Mouse (Mus musculus): ENCODE measurements around the gene 9330159F19Rik. TPM values are rescaled to one million over a fixed set of nuclear protein-coding genes. Genes with fewer than 3 reads are reported as not detected.

9330159F19Rik gene
- 3.5 and 5.1 TPM in 2 replicates for polyA plus RNA-seq (2016; fragmentation: Nextera tagmentation; extraction: Ambion mirVana)

GRCm38 (mm10) chr10:29211453-29211852 lies at the start of gene 9330159F19Rik:
9330159F19Rik (plus strand) TSS chr10:29211606.
- Histone ChIP-seq H3K4me1 (replicated peaks) (peaks cover 10% of the 10 kb centered on the region; the same call in 1 of the 2 replicates), H3K27me3 (ENCODE audit: insufficient read depth, poor library complexity, severe bottlenecking) (no peaks in the 10 kb centered on the region), H3K27ac (no peak within 1 kb of the TSS), H3K9me3 (no peaks in the 10 kb centered on the region), H3K36me3 (peaks cover 3% of the 10 kb centered on the region; the same call in 1 of the 2 replicates), H3K4me3 (no peak within 1 kb of the TSS)
- DNase-seq (ENCODE audit: low spot score), result peak; percentile 50
- 15% methylated on average over 4 of the region's 4 CpGs for WGBS

- no peaks in the 10 kb centered on the region for H3K9me3 ChIP-seq
- H3K36me3 ChIP-seq, result peaks cover 90% of the 10 kb centered on the region
- no peak overlapping the region for H3K4me3 ChIP-seq
- no peak for DNase-seq (ENCODE audit: low spot score)
- H3K27me3 ChIP-seq (ENCODE audit: insufficient read depth, poor library complexity, severe bottlenecking), result no peaks in the 10 kb centered on the region
- H3K27ac ChIP-seq, result no peak overlapping the region
- WGBS, result 91% methylated on average over 2 of the region's 2 CpGs
- H3K4me1 ChIP-seq (replicated peaks), result no peaks in the 10 kb centered on the region
Observed at GRCm38 (mm10) chr10:29161664-29162063, 49.7 kb upstream of the 9330159F19Rik start.

GRCm38 (mm10) chr10:29173778-29174177 lies 37.6 kb upstream of the 9330159F19Rik start:
- no peaks in the 10 kb centered on the region for H3K4me1 ChIP-seq (replicated peaks)
- WGBS, result 90% methylated on average over 2 of the region's 2 CpGs
- H3K27ac ChIP-seq, result no peak overlapping the region
- no peak for DNase-seq (ENCODE audit: low spot score)
- no peak overlapping the region for H3K4me3 ChIP-seq
- H3K36me3 ChIP-seq, result peaks cover 86% of the 10 kb centered on the region
- peaks cover 10% of the 10 kb centered on the region for H3K9me3 ChIP-seq
- no peaks in the 10 kb centered on the region for H3K27me3 ChIP-seq (ENCODE audit: insufficient read depth, poor library complexity, severe bottlenecking)

GRCm38 (mm10) chr10:29175656-29176055 lies 35.8 kb upstream of the 9330159F19Rik start:
- no peak overlapping the region for H3K4me3 ChIP-seq
- peaks cover 81% of the 10 kb centered on the region for H3K36me3 ChIP-seq
- H3K4me1 ChIP-seq (replicated peaks), result no peaks in the 10 kb centered on the region
- 80% methylated on average over 3 of the region's 3 CpGs for WGBS
- no peaks in the 10 kb centered on the region for H3K27me3 ChIP-seq (ENCODE audit: insufficient read depth, poor library complexity, severe bottlenecking)
- H3K27ac ChIP-seq, result no peak overlapping the region
- peaks cover 10% of the 10 kb centered on the region for H3K9me3 ChIP-seq
- no peak for DNase-seq (ENCODE audit: low spot score)

- no peaks in the 10 kb centered on the region for H3K4me1 ChIP-seq (replicated peaks)
- no peak overlapping the region for H3K4me3 ChIP-seq
- 89% methylated on average over 4 of the region's 4 CpGs for WGBS
- no peak overlapping the region for H3K27ac ChIP-seq
- peaks cover 81% of the 10 kb centered on the region for H3K36me3 ChIP-seq
- DNase-seq (ENCODE audit: low spot score), result no peak
- H3K9me3 ChIP-seq, result no peaks in the 10 kb centered on the region
- H3K27me3 ChIP-seq (ENCODE audit: insufficient read depth, poor library complexity, severe bottlenecking), result no peaks in the 10 kb centered on the region
Observed at GRCm38 (mm10) chr10:29176881-29177280, 34.5 kb upstream of the 9330159F19Rik start.

GRCm38 (mm10) chr10:29178003-29178402 lies 33.4 kb upstream of the 9330159F19Rik start:
- H3K4me1 ChIP-seq (replicated peaks), result no peaks in the 10 kb centered on the region
- no peak for DNase-seq (ENCODE audit: low spot score)
- no peak overlapping the region for H3K27ac ChIP-seq
- WGBS, result 57% methylated on average over 2 of the region's 2 CpGs
- H3K4me3 ChIP-seq, result no peak overlapping the region
- no peaks in the 10 kb centered on the region for H3K27me3 ChIP-seq (ENCODE audit: insufficient read depth, poor library complexity, severe bottlenecking)
- no peaks in the 10 kb centered on the region for H3K9me3 ChIP-seq
- H3K36me3 ChIP-seq, result peaks cover 81% of the 10 kb centered on the region

GRCm38 (mm10) chr10:29180210-29180609 lies 31.2 kb upstream of the 9330159F19Rik start:
- H3K36me3 ChIP-seq, result peaks cover 72% of the 10 kb centered on the region

GRCm38 (mm10) chr10:29181046-29181445 lies 30.4 kb upstream of the 9330159F19Rik start:
- H3K36me3 ChIP-seq, result peaks cover 63% of the 10 kb centered on the region
- no peak overlapping the region for H3K4me3 ChIP-seq
- no peaks in the 10 kb centered on the region for H3K4me1 ChIP-seq (replicated peaks)
- no peak overlapping the region for H3K27ac ChIP-seq
- no peaks in the 10 kb centered on the region for H3K27me3 ChIP-seq (ENCODE audit: insufficient read depth, poor library complexity, severe bottlenecking)
- no peaks in the 10 kb centered on the region for H3K9me3 ChIP-seq
- DNase-seq (ENCODE audit: low spot score), result no peak
- 88% methylated on average over 2 of the region's 2 CpGs for WGBS

More at GRCm38 (mm10) chr10:29180210-29180609, 31.2 kb upstream of the 9330159F19Rik start:
- DNase-seq (ENCODE audit: low spot score), result no peak
- H3K27ac ChIP-seq, result no peak overlapping the region
- no peaks in the 10 kb centered on the region for H3K4me1 ChIP-seq (replicated peaks)
- H3K9me3 ChIP-seq, result no peaks in the 10 kb centered on the region
- 79% methylated on average over 3 of the region's 3 CpGs for WGBS
- no peaks in the 10 kb centered on the region for H3K27me3 ChIP-seq (ENCODE audit: insufficient read depth, poor library complexity, severe bottlenecking)
- H3K4me3 ChIP-seq, result no peak overlapping the region

- peaks cover 11% of the 10 kb centered on the region for H3K9me3 ChIP-seq
- H3K4me1 ChIP-seq (replicated peaks), result no peaks in the 10 kb centered on the region
Observed at GRCm38 (mm10) chr10:29193769-29194168, 17.6 kb upstream of the 9330159F19Rik start.

GRCm38 (mm10) chr10:29196811-29197210 lies 14.6 kb upstream of the 9330159F19Rik start:
- WGBS, result 97% methylated on average over 33 of the region's 33 CpGs
- H3K9me3 ChIP-seq, result peaks cover 11% of the 10 kb centered on the region
- H3K27ac ChIP-seq, result no peak overlapping the region
- no peak overlapping the region for H3K4me3 ChIP-seq
- no peaks in the 10 kb centered on the region for H3K27me3 ChIP-seq (ENCODE audit: insufficient read depth, poor library complexity, severe bottlenecking)
- no peak for DNase-seq (ENCODE audit: low spot score)
- peaks cover 76% of the 10 kb centered on the region for H3K36me3 ChIP-seq
- H3K4me1 ChIP-seq (replicated peaks), result no peaks in the 10 kb centered on the region

More at GRCm38 (mm10) chr10:29193769-29194168, 17.6 kb upstream of the 9330159F19Rik start:
- Histone ChIP-seq H3K27ac (no peak overlapping the region), H3K36me3 (peaks cover 60% of the 10 kb centered on the region), H3K27me3 (ENCODE audit: insufficient read depth, poor library complexity, severe bottlenecking) (no peaks in the 10 kb centered on the region), H3K4me3 (no peak overlapping the region)
- DNase-seq (ENCODE audit: low spot score), result no peak

- H3K4me1 ChIP-seq (replicated peaks), result no peaks in the 10 kb centered on the region
- no peak within 1 kb of the TSS for H3K27ac ChIP-seq
- H3K4me3 ChIP-seq, result no peak within 1 kb of the TSS
- no peaks in the 10 kb centered on the region for H3K27me3 ChIP-seq (ENCODE audit: insufficient read depth, poor library complexity, severe bottlenecking)
- H3K9me3 ChIP-seq, result peaks cover 11% of the 10 kb centered on the region
- 90% methylated on average over 7 of the region's 7 CpGs for WGBS
- no peak for DNase-seq (ENCODE audit: low spot score)
- peaks cover 82% of the 10 kb centered on the region for H3K36me3 ChIP-seq
Observed at GRCm38 (mm10) chr10:29198642-29199041, 12.8 kb upstream of the 9330159F19Rik start, which contains the start of gene Gm49353. Gm49353 (plus strand) TSS chr10:29198954.

- Histone ChIP-seq H3K36me3 (peaks cover 77% of the 10 kb centered on the region), H3K27ac (no peak overlapping the region), H3K4me3 (no peak overlapping the region), H3K4me1 (replicated peaks) (no peaks in the 10 kb centered on the region), H3K9me3 (peaks cover 11% of the 10 kb centered on the region), H3K27me3 (ENCODE audit: insufficient read depth, poor library complexity, severe bottlenecking) (no peaks in the 10 kb centered on the region)
- WGBS, result 75% methylated on average over 3 of the region's 3 CpGs
- DNase-seq (ENCODE audit: low spot score), result no peak
Observed at GRCm38 (mm10) chr10:29199835-29200234, 11.6 kb upstream of the 9330159F19Rik start.

- no peak for DNase-seq (ENCODE audit: low spot score)
- Histone ChIP-seq H3K9me3 (peaks cover 11% of the 10 kb centered on the region), H3K27ac (no peak overlapping the region), H3K4me1 (replicated peaks) (no peaks in the 10 kb centered on the region), H3K4me3 (no peak overlapping the region), H3K27me3 (ENCODE audit: insufficient read depth, poor library complexity, severe bottlenecking) (no peaks in the 10 kb centered on the region), H3K36me3 (peaks cover 71% of the 10 kb centered on the region)
- WGBS, result 89% methylated on average over 1 of the region's 1 CpGs
Observed at GRCm38 (mm10) chr10:29200609-29201008, 10.8 kb upstream of the 9330159F19Rik start.

GRCm38 (mm10) chr10:29206730-29207129 lies 4.7 kb upstream of the 9330159F19Rik start:
- Histone ChIP-seq H3K9me3 (no peaks in the 10 kb centered on the region), H3K4me3 (no peak overlapping the region), H3K27me3 (ENCODE audit: insufficient read depth, poor library complexity, severe bottlenecking) (no peaks in the 10 kb centered on the region), H3K27ac (no peak overlapping the region), H3K4me1 (replicated peaks) (peaks cover 8% of the 10 kb centered on the region; the same call in 1 of the 2 replicates), H3K36me3 (peaks cover 12% of the 10 kb centered on the region)
- DNase-seq (ENCODE audit: low spot score), result no peak
